Mouse (Mus musculus) spleen, postnatal 36 days (tissue): ENCODE data around the gene S100a16.

Experiments
- DNase-seq, 2 experiments: peaks; one replicate each; pipeline ENCODE4 v3.0.0; 2022; ENCODE audit warnings: low spot score in 2 of 2, mixed read lengths in 1 of 2

S100a16 gene

DNA sequence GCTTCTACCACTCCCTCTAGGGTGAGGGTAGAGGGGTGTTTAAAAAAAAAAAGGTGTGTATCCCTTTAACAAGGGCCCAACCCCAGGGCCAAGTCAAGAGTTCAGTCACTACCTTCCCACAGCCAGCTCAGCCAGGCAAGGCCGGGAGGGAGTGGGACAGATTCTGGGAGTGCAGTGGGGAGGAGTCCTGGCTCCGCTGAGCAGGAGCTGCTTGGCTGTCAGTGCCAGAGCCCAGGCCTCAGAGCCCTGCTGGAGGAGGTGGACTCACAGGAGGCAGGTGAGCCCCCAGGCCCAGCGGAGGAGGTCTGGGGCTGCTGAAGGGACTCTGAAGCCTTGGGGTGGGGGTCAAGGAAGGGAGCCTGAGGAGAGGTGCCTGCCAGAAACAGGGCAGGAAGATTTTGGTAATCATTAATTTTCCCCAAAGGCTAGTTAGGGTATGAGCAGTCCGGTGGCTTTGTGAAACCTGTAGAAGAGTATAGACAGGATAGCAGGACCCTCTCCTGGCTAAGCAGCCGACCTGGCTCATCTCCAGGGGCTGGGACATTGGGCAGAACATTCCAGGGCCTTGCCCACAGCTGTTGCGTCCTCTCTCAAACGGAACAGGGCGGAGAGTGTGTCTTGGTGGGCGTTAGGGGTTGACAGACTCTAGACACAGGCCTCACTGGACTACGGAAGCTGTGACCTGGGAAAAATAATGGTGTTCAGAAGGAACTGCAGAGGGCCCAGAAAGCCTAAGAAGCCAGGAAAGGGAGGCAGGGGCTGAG, at the start of gene S100a16:
TSS of gene S100a16 (plus strand) at position 114 of the 764 bp plus-strand sequence.
- no peak for DNase-seq

DNA sequence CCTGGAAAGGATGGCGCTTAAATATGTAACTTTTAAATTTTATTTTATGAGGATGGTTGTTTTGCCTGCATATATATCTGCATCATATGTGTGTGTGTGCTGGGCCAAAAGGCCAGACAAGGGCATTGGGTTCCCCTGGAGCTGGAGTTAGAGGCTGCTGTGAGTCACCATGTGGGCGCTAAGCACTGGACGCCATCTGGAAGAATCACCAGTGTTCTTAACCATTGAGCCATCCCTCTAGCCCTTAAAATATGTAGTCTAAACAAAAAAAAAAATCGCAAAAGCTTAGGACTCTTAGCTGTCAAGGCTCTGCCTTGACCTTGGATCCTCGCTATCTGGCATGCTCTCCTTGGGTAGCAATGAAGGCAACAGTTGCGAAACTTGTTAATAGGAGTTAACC, 48.5 kb upstream of the S100a16 start:
- no peak for DNase-seq

DNA sequence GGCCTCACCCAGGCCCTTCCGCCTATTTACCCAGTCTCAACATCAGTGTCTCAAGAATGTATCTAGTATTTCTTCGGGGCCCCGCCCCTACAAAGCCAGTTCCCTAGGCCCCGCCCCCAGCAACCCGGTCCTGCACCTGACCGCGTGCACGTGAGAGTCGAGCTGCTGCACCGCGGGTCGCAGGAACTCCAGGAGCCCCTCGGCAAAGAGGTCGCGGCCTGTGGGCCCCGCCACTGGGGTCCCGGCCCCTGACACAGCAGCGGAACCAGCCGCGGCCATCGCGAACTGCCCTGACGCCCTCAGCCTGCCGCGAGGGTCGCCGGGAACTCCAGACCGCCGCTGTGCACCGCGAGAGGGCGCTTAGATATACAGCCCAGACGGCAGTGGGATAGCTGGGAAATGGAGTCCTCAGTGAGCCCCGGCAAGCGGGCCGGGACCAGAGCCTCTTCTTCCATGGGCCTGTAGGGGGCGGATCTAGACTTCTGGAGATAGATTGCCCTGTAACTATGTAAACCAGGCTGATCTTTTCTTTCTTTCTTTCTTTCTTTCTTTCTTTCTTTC, 46.3 kb upstream of the S100a16 start, which contains the start of gene Snapin:
TSS of gene Snapin (minus strand) at position 338 of the 561 bp plus-strand sequence.
- DNase-seq: peak; percentile 95

DNA sequence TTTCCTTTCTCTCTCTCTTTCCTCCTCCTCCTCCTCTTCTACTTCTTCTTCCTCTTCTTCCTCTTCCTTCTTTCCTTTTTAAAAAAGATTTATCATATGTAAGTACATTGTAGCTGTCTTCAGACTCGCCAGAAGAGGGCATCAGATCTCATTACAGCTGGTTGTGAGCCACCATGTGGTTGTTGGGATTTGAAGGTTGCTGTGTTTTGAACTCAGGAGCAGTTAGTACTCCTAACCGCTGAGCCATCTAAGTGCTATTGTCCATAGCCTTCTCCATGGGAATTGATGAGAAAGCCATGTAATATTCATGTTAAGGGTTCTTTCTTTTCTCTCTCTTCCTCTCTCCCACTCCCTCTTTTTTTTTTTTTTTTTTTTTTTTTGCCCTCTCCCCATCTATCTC, 45.7 kb upstream of the S100a16 start:
- DNase-seq: peak; percentile 66 to 72

DNA sequence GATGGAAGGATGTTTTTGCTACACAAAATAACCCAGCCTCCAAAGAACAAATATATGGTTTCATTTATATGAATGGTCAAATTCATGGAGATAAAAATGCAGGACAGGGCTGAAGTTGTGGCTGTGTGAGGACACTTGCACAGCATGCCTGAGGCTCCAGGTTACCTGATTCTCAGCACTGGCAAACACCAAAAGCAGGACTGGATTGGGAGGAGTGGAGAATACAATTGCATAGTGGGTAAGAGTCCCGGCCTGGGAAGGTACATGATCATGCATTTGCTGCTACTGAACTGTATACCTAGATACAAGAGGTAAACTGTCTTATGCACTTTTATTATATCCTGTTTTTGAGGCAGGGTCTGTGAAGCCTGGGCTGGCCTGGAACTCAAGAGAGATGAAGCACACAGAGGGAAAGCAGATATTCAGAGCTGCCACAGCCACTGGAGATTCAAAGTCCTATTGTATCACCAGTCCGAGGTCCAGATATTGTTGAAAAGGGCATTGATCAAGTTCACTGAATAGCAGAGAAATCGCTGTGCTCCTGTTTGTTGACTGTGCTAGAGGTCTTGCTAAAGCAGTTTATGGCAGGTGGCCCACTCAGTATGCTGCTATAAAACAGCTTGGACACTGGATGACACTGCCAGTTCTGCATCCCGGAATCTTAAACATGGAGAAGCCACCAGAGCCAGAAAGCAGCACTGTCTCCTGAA, 43.1 kb upstream of the S100a16 start:
- DNase-seq: no peak

DNA sequence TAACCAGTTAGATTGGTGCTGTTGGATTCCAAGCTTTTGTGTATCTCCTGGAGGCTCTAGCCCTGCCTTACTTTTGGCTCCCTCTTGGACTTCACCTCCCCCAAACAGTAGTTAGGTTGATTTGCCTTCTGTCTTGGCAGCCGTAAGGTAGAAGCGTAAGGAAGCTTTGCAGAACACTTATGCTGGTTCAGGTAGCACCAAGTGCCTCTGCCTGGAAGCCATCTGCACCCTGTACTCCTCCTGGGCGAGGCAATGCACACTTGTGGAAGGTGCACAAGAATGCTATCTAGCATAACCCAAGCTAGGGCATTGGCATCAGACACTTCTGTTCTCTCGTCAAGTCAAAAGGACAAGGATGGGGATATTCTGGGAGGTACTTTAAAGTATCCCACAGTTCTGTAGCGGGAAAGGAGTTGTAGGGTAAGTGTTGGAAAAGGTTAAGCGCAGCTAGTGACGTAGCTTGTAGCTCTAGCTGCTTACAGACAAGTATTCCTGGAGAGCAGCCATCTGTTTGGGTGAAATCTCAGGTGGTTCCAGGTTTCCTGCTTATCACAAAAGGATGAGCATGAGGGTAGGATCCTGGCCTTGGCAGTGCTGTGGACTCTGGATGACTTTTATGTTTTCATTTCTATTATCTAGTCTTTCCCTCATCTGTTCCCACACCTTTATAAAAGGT, 41.1 kb upstream of the S100a16 start:
- no peak for DNase-seq

DNA sequence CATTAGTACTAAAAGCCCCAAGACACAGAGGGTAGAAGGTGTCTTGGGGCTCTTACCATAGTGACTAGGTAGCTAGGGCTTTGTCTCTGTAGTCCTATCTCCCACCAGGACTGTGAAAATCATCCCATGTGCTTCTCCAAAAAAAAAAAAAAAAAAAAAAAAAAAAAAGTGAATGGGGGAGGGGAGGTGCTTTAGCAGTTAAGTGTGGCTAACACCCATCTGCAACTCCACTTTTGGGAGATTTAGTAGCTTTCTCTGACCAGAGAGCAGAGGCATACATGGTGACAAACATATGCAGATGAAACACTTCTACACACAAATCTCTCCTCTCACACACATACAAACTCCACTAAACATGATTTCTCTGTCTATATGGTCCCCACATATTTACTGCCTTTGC, 39.5 kb upstream of the S100a16 start:
- no peak for DNase-seq

DNA sequence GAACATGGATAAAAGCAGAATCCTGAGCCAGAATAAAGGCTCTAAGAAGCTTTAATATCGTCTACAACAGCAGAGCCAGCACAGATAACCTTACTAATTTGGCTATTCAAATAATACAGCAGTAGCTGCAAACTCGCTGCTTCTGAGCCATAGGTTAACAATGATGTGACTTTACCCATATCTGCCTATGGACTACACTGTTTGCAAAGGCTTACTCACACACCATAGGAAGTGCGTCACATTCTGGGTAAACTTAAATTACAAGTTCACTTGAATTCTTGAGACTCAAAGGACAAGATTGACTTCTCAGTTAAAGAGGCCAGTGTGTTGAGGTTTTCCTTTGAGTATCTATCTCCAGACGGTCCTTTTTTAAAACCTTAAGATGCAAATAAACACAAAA, 33.6 kb upstream of the S100a16 start:
- DNase-seq: no peak

DNA sequence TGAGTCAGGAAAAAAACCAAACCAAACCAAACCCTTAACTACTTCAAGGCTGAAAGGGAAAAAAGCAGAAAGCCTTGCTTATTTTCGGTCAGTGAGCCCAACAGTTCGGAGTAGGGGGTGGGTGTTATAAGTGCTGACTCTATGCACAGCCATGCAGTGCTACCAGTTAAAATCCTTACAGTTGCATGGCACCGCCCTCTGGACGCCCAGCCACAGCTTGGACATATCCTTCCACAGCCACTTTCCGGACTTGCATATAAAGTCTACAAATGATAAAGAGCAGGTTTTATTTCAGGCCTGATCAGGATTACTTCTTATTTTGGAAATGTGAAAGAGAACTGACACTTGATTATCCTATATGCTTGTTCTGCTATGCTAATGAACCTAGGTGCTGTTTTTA, 31.8 kb upstream of the S100a16 start:
- no peak for DNase-seq

DNA sequence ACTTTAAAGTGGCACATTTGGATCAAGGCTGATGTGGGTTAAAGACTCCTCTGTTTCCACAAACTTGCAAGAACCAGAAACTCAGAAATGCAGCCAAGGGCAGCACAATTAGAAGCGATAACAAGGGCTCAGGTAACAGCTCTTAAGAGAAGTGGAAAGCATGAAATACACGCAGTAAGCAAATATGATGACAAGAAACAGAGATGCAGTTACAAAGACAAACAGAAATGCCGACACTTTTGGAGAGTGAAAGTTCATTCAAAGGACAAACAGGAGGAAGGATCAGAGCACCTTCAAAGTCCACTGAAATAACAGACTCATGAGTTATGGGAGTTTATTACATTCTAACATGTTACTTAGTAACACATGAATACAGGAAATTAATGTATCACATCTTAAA, 30.7 kb upstream of the S100a16 start:
- DNase-seq: no peak

DNA sequence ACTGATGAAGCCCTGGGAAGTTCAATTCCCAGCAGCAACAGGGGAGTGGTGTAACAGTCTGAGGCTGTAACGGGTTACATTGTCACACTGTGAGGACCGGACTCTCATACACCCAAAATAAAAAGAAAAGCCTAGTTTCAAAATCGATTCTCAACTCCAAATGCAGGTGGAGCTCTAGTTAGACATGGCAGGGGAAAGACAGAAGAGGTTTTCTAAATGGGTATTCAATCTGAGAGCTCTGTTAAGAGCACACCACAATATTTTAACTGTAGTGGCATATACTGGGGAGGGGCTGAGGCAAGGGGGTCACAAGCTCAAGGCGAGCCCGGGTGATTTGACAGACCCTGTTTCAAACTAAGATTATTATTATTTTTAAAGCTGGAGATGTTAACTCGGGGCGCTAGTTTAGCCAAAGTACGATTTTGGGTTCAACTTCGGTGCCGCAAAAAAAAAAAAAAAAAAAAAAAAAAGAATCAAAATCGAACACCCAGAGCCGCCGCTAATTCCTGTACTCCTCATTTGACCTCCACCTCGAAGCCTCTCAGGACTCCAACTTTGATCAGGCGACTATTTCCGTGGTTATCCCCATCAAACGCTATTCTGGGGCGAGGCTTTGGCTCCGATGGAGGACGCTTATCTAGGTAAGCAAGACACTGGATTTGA, 28.6 kb upstream of the S100a16 start:
- DNase-seq: no peak

DNA sequence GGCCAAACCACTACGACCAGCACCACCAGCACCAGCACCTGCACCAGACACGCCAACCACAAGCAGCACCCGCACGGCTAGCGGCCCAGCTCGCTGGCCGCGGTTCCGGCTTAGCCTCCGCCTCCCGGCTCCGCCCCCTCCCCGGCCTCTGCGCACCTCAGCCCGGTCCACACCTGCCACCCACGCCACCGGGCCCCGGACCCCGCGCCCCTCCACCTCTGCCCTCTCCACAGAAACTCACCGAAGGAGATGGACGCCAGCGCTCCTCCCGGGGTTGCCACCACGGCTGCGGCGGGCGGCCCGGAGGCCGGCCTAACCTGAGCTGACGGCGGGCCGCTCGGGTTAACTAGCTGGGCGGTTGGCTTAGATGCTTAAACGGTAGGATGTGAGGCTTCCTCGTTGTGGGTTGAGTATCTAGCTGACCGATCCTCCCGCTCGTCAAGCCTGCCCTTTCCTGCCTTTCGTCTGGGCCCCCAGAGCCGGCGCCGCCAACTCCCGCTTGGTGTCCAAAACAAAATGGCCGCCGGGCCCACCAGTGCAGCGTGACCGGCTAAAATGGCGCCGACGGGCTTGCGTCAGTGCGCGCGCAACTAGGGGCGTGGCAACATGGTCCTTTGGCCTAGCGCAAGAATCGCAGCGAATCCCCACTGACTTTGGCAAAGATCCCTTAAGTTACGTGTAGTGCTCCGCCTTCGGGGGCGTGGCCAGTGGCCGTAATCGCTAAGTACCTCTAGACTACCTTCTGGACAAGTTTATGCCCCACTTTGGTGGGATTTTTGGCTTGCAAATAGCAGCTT, 27.9 kb upstream of the S100a16 start, which contains the start of gene Chtop:
TSS of gene Chtop (minus strand) at position 549 of the 797 bp plus-strand sequence.
- DNase-seq: peak; percentile 99 to 100

DNA sequence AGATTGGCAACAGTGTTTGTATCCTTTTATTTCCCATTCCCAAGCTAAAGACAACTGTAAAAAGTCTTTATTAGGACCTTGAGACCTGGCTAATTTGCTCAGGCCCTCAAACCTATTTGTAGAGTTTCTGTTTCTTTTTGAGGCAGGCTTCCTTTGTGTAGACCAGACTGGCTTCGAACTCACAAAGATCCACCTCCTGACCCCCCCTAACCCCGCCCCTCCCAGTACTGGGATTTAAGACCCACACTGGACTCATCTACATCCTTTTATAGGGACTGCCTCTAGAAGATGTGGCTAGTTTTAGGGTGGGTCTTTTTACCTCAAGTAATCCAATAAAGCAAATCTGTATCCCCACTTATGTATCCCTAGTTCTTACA, 27.3 kb upstream of the S100a16 start:
- DNase-seq: no peak

DNA sequence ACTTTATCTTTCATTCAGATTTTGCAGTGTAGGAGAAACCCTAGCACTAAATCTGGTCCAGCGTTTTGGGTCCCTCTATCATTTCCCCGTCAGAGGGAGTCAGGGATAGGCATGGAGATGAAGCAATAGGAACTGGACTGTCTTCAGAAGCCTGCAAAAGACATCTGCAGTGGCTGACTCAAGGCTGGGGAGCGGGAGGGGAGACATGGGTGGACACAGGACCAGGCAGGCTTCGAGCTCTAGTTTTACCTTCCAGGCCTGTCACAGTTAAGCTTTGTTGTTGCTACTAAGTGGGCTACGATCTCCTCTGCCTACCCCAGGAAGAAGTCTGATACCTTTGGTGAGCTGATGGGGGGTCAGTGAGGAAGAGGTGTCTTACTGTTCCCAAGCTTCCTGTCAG, 24.8 kb upstream of the S100a16 start:
- DNase-seq: no peak

DNA sequence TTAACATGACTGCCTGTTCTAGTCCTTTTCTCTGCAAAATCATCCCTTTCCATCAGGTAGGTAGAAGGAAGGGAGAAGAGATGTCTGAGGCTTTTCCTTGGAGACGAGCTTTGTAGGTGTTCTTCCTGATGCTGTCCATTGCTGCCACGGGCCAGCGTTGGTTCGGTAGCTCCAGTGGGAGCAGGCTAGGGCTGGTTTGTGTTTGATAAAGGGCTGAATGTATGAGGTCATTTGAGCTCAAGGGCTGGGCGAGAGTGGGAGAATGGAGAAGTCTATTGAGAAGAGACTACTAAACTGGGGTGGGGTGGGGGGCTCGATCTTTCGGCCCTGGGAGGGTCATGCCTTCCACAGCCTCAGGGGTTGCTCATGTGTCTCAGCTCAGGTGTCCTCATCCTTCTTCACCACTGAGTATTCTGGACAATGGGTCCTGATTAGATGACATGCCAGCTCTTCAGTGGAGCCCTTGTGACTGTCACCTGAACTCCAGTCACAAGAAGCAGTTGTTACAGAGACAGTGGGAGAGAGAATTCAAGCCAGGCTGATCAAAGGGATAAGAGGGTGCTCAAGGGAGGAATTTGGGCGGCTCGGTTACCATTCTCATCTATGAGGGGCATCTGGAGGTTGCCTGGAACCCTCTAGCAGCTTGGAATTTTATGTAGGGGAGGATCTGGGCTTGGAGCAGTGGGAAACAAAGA, 24.0 kb upstream of the S100a16 start:
- DNase-seq: no peak

DNA sequence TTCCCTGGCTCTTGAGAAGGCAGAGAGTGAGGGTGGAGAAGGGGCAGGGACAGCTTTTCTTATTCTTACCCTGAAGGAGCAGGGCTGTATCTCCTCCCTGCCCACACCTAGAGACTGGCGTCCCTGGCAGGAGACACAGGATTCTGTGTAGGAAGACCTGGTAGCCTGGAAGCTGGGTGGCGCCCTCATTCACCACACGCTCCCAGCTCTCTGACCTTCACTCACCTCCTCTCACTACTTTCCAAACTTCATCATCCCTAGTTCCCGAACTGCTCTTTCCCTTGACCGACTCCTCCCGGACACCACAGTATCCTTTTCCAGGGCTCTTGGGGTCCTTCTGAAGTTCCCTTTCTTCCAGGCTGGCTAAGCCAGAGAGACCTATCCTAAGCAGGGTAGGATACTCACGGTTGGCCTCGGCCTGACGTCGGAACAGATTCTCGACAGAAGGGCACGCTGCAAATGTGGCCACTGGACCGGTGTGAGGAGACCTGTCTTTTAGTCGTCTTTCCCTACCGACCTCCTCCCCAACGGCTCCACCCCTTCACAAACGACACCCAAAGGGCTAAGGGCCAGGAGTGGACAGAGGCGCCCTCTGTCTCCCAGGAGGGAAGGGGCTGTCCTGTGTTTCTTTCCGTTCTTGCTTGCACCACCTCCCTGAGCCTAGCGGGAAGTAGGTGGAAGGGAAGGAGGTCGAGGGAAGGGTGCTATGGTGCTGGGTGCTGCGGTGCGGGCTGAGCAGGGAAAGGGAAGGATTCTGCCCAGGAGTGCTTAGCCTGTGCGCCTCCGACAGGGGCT, 23.1 kb upstream of the S100a16 start, which contains the start of the genes S100a1 and S100a13:
TSS of gene S100a1 (minus strand) at position 597 of the 795 bp plus-strand sequence.
TSS of gene S100a13 (plus strand) at position 640 of the 795 bp plus-strand sequence.
- peak; percentile 32 to 47 for DNase-seq

DNA sequence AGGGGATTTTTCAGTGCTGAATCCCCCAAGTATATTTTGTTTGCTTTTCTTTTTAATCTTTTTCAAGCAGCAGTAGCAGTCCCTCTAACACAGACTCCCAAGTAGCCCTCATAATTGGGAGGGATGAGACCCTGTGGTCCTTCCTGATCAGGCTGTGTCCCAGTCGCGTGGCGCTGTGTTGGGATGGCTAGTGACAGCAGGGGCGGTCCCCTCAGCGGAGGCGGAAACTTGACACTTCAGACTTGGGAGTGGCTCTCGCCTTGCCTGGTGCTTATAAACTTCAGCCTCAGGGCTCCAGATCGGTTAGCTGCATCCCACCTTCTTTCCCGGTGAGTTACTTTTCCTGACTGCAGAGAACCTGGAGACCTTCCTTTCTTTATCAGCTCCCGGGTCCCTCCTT, 22.4 kb upstream of the S100a16 start:
- DNase-seq: peak; percentile 69 to 70

DNA sequence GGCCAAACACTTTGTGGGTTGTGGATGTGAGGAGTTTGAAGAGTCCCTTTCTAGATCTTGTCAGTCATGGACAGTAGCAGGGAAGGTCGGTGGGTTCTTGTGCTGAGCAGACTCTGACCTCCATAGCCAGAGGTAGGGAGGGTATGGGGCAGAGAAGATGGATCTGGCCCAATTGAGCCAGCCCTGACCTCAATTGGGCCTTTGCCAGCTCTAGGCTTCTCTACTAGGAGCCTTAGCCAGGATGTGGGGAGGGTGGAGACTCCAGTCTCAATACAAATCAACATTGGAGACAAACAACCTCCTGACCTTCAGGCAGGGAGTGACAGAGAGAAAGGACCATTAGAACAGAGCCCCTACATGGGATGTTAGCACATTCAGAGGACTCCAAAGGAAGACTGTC, 21.8 kb upstream of the S100a16 start:
- no peak for DNase-seq

DNA sequence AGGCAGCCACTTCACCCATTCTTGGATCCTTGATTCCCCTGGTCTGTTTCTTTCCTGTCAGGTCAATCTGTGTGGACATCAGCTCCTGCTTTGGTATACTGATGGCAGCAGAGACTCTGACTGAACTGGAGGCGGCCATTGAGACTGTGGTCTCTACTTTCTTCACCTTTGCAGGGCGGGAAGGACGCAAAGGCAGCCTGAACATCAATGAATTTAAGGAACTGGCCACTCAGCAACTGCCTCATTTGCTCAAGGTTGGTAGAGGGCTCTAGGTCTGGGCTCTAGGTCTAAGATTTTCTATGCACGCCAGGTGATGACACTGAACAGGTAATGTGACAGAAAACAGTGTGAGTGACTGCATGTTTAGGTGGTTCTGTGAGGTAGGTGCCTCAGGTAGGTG, 21.3 kb upstream of the S100a16 start:
- DNase-seq: no peak
